Mouse (Mus musculus) liver, embryonic 11.5 days (tissue): ENCODE data around the gene Pced1a. TPM values are rescaled to one million over a fixed set of nuclear protein-coding genes. Genes with fewer than 3 reads are reported as not detected.

Experiments
- ATAC-seq: fragments of 200-750 bp; cut with Nextera tagmentation; replicated peaks from 2 replicates; pipeline ENCODE4 v1.8.0; 2017; ENCODE audit warnings: moderate number of reproducible peaks, mild to moderate bottlenecking, moderate TSS enrichment, moderate library complexity; ENCODE audit not compliant: low FRiP score
- DNase-seq: peaks from one replicate; pipeline ENCODE4 v3.0.0-alpha.2; 2017; ENCODE audit warnings: low spot score
- H3K27ac ChIP-seq: fragments of 300-500 bp; sonication (generic); 2 replicates; pipeline ENCODE4 v1.5.1; 2014; ENCODE audit warnings: mild to moderate bottlenecking, low read depth, low read length, control low read depth
- H3K27me3 ChIP-seq: fragments of 300-500 bp; sonication (generic); replicated peaks from 2 replicates; pipeline ENCODE4 v1.6.1; 2014; ENCODE audit warnings: low read length, mixed read lengths; ENCODE audit not compliant: control insufficient read depth, insufficient read depth
- H3K36me3 ChIP-seq: fragments of 300-500 bp; sonication (generic); 2 replicates; pipeline ENCODE4 v1.6.1; 2014; ENCODE audit warnings: mild to moderate bottlenecking, low read length, moderate library complexity, mixed read lengths; ENCODE audit not compliant: control insufficient read depth, insufficient read depth
- H3K4me1 ChIP-seq: fragments of 300-500 bp; sonication (generic); replicated peaks from 2 replicates; pipeline ENCODE4 v1.6.1; 2014; ENCODE audit warnings: low read length, mixed read lengths; ENCODE audit not compliant: control insufficient read depth, insufficient read depth
- H3K4me2 ChIP-seq: fragments of 300-500 bp; sonication (generic); 2 replicates; pipeline ENCODE4 v1.6.1; 2014; ENCODE audit warnings: mild to moderate bottlenecking, control low read depth, moderate library complexity
- H3K4me3 ChIP-seq: fragments of 300-500 bp; sonication (generic); 2 replicates; pipeline ENCODE4 v1.5.1; 2014; ENCODE audit warnings: low read depth, low read length, control low read depth
- H3K9ac ChIP-seq: fragments of 300-500 bp; sonication (generic); 2 replicates; pipeline ENCODE4 v1.6.1; 2014; ENCODE audit warnings: low read depth, low read length, control low read depth
- H3K9me3 ChIP-seq: fragments of 300-500 bp; sonication (generic); 2 replicates; pipeline ENCODE4 v1.6.1; 2016; ENCODE audit warnings: low read length, inconsistent platforms, mixed read lengths; ENCODE audit not compliant: control insufficient read depth
- WGBS: fragments of 180-500 bp; shearing (Covaris S2); extraction: QIAGEN DNeasy Blood & Tissue Kit; methylation state at CpG from one replicate; pipeline ENCODE4 v1.1.7; 2014; 5-methylcytosine and 5-hydroxymethylcytosine counted together
- polyA plus RNA-seq: library from polyadenylated mRNA; unstranded; fragments of >200 nt; fragmentation: Nextera tagmentation; extraction: Ambion mirVana; gene quantifications from 2 replicates; pipeline ENCODE4 v1.2.1, GENCODE M21; 2014

The Pced1a gene
- polyA plus RNA-seq, 1 experiment from 2014 or later = 7.6 TPM

DNA sequence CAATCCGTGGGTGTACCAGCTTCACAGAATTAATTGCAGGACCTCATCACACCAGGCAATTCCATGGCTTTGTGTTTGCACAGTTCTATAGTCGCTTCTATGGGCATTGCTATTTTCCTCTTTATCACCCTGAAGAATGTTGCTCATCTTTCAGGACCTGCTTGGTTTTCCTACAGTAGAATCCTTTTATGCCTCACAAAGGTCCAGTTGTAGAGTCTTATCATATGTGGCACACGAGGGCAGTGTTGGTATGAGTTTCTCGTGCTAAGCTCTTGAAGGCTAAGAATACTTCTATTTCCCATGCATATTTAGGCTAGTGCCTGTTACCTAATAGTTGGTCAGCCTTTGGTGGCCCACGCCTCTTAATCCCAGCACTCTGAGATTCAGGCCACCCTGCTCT, 611 bp upstream of the Pced1a start:
- Histone ChIP-seq H3K36me3 (no peaks in the 10 kb centered on the region), H3K4me2 (peak overlapping the region; percentile 96), H3K9me3 (no peaks in the 10 kb centered on the region), H3K27me3 (no peaks in the 10 kb centered on the region), H3K27ac (peak overlapping the region; percentile 66), H3K9ac (peak overlapping the region; percentile 86), H3K4me3 (peak overlapping the region; percentile 70), H3K4me1 (peaks cover 14% of the 10 kb centered on the region)
- ATAC-seq = no peak
- 30% methylated on average over 5 of the region's 5 CpGs for WGBS
- no peak for DNase-seq

- H3K9ac ChIP-seq = peak overlapping the region; percentile 86
- peak overlapping the region; percentile 70 for H3K4me3 ChIP-seq
- H3K36me3 ChIP-seq = no peaks in the 10 kb centered on the region
- ATAC-seq (peak; percentile 66), DNase-seq (peak; percentile 86)
- no peaks in the 10 kb centered on the region for H3K9me3 ChIP-seq
- 13% methylated on average over 49 of the region's 49 CpGs for WGBS
- no peaks in the 10 kb centered on the region for H3K27me3 ChIP-seq
- peak overlapping the region; percentile 73; the same call in 1 of the 2 replicates for H3K27ac ChIP-seq
- H3K4me2 ChIP-seq = peak overlapping the region; percentile 96
- H3K4me1 ChIP-seq = peaks cover 11% of the 10 kb centered on the region
Measured at GRCm38 (mm10) chr2:130423397-130424125, 940 bp downstream of the Pced1a start.

- H3K27me3 ChIP-seq = no peaks in the 10 kb centered on the region
- peaks cover 11% of the 10 kb centered on the region for H3K4me1 ChIP-seq
- no peak overlapping the region for H3K4me2 ChIP-seq
- H3K36me3 ChIP-seq = no peaks in the 10 kb centered on the region
- H3K9me3 ChIP-seq = no peaks in the 10 kb centered on the region
- H3K4me3 ChIP-seq = no peak overlapping the region
- DNase-seq (no peak), ATAC-seq (no peak)
- H3K9ac ChIP-seq = no peak overlapping the region
- WGBS = 93% methylated on average over 26 of the region's 26 CpGs
- H3K27ac ChIP-seq = no peak overlapping the region
Measured at GRCm38 (mm10) chr2:130421781-130422620, 2.5 kb downstream of the Pced1a start.

DNA sequence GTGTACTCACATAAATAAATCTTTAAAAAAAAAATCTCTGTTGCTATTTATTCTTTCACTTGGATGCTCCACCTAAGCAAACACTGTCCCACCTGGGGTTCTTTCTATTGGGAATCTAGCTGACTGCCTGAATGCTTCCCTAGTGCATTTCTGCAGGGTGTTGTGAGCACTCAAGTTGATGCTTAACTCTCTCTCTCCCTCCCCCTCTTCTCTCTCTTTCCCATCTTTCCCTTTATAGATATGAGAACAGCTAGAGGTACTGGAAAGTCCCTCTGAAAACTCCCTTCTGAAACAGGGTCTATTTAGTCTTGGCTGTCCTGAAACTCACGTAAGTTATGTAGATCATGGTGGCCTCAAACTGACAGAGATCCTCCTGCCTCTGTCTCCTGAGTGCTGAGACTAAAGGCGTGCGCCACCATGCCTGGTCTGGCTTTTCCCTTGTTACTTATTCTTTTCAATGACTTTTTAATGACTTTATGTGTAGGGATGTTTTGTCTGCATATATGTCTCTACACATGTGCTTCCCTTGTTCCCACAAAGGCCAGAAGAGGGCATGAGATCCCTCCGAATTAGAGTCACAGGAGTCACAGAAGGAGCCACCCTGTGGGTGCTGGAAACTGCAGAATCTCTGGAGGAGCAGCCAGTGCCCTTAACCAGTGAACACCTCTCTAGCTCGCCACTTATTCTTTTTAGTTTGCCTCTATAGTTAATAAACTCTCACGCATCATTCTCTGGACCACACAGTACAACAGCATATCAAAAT, 10.2 kb downstream of the Pced1a start:
- Histone ChIP-seq H3K27ac (no peak overlapping the region), H3K9ac (no peak overlapping the region), H3K9me3 (no peaks in the 10 kb centered on the region), H3K27me3 (no peaks in the 10 kb centered on the region), H3K4me2 (no peak overlapping the region), H3K36me3 (no peaks in the 10 kb centered on the region), H3K4me1 (no peaks in the 10 kb centered on the region), H3K4me3 (no peak overlapping the region)
- 69% methylated on average over 6 of the region's 6 CpGs for WGBS
- no peak for ATAC-seq
- no peak for DNase-seq

DNA sequence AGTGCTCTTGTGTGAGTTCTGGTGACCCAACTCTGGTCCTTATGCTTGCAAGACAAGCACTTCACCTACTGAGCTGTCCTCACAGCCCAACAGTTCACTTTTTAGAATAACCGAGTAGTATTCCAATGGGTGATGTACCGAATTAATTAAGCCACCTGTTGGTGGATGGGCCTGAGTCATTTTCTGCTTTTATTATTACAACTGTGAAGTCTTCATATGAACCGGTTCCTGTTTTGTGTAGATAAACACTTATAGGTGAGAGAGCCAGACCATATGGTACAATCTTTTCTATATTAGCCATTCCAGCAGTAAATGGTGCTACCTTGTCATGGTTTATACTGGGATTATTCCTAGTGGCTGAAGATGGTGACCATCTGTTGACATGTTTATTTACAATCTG, 11.7 kb downstream of the Pced1a start:
- Histone ChIP-seq H3K27me3 (no peaks in the 10 kb centered on the region), H3K9me3 (no peaks in the 10 kb centered on the region), H3K4me3 (no peak overlapping the region), H3K9ac (no peak overlapping the region), H3K36me3 (no peaks in the 10 kb centered on the region), H3K4me1 (no peaks in the 10 kb centered on the region), H3K27ac (no peak overlapping the region), H3K4me2 (no peak overlapping the region)
- WGBS = 80% methylated on average over 3 of the region's 3 CpGs
- DNase-seq (no peak), ATAC-seq (no peak)

DNA sequence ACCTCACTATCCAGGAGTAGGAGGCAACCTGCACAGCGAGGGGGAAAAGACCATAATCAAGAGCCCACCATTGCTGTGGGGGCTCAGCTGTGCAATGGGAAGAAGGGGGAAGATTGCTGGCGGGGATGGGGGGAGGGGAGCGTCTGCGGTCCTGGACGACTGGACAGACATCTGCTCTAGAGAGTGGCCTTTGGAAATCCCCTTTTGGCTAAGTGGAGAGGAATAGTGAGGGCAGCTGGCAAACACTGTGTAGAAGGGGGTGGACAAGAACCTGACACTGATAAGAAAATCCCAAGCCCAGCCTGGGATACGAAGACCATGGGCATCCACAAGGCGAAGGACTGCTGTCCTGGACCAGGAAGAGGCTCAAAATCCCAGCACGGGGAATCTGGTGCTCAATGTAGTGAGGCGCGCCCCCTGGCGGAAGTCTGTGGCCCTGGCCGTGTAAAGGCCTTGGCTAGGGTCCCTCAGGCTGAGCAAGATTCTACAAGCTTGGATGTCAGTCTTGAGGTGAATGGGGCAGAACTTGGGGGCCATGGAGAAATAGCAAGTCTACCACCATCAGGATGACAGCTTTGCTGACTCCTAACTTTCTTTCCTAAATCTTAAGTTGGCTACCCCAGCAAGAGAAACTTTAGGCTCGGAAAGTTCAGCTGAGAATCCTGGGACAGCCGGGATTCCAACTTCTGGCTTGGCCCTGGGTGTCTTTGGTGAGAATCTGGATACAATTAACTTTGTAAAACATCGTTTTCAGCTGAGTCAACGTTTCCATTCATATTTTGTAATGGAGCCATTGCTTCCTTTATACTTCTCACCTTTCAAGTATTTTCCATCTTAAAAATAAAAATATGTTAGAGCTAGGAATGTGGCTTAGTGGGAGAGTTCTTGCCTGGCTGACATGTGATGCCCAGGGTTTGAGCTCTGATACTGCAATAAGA, 12.7 kb downstream of the Pced1a start:
- H3K27ac ChIP-seq = no peak overlapping the region
- no peak overlapping the region for H3K9ac ChIP-seq
- no peaks in the 10 kb centered on the region for H3K36me3 ChIP-seq
- no peaks in the 10 kb centered on the region for H3K27me3 ChIP-seq
- no peak overlapping the region for H3K4me3 ChIP-seq
- DNase-seq (peak; percentile 74), ATAC-seq (peak; percentile 36; the same call in 1 of the 2 replicates)
- H3K4me2 ChIP-seq = no peak overlapping the region
- H3K9me3 ChIP-seq = no peaks in the 10 kb centered on the region
- no peaks in the 10 kb centered on the region for H3K4me1 ChIP-seq
- 36% methylated on average over 16 of the region's 16 CpGs for WGBS

- Histone ChIP-seq H3K4me2 (no peak overlapping the region), H3K4me1 (no peaks in the 10 kb centered on the region), H3K9ac (no peak overlapping the region), H3K27me3 (no peaks in the 10 kb centered on the region), H3K4me3 (no peak overlapping the region), H3K27ac (no peak overlapping the region), H3K9me3 (no peaks in the 10 kb centered on the region), H3K36me3 (no peaks in the 10 kb centered on the region)
- ATAC-seq (no peak), DNase-seq (no peak)
- 29% methylated on average over 6 of the region's 6 CpGs for WGBS
Measured at GRCm38 (mm10) chr2:130408194-130408593, 16.3 kb downstream of the Pced1a start.

DNA sequence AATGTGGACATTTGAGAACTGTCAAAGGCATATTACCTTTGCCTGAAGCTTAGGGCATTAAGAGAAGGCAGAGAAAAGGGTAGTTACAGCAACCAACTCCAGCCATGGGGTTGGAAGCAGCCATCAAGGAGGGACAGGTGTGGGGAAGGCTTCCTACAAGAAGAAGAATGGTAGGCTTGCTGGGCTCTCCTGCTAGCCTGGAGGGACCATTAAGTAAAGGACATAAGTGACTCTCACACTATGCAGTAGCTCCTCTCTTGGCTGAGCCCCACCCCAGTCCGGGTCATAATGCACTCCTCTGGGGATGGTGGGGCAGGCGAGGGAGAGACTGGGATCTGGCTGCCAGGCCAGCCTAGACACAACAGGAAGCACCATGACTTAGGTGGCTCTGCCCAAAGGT, 18.3 kb downstream of the Pced1a start, which contains the start of gene Tmem239:
Tmem239 (plus strand) TSS at position 301 of the 400 bp plus-strand sequence.
- H3K27ac ChIP-seq = no peak within 1 kb of the TSS
- H3K27me3 ChIP-seq = no peaks in the 10 kb centered on the region
- WGBS = 84% methylated on average over 2 of the region's 2 CpGs
- H3K9ac ChIP-seq = no peak within 1 kb of the TSS
- H3K4me3 ChIP-seq = no peak within 1 kb of the TSS
- no peaks in the 10 kb centered on the region for H3K36me3 ChIP-seq
- DNase-seq = no peak
- ATAC-seq = no peak
- no peak within 1 kb of the TSS for H3K4me2 ChIP-seq
- H3K9me3 ChIP-seq = no peaks in the 10 kb centered on the region
- H3K4me1 ChIP-seq = no peaks in the 10 kb centered on the region
